Mouse (Mus musculus) heart, adult 2 months (tissue): ENCODE results near the gene Brwd1. TPM values are rescaled to one million over a fixed set of nuclear protein-coding genes. Genes with fewer than 3 reads are reported as not detected.

ENCODE experiments used
- DNase-seq, 2 experiments: peaks; one replicate each; pipeline ENCODE4 v3.0.0; 2021
- H3K27ac ChIP-seq: fragments of 200-600 bp; 2 replicates; pipeline ENCODE4 v1.8.1; 2022
- H3K27me3 ChIP-seq: fragments of 200-500 bp; 2 replicates; pipeline ENCODE4 v1.6.1; 2012; ENCODE audit warnings: mild to moderate bottlenecking, low read length, inconsistent platforms, mixed read lengths; ENCODE audit not compliant: control insufficient read depth, insufficient read depth
- H3K36me3 ChIP-seq: fragments of 200-500 bp; 2 replicates; pipeline ENCODE4 v1.6.1; 2012; ENCODE audit warnings: low read length, inconsistent platforms; ENCODE audit not compliant: control insufficient read depth, insufficient read depth
- H3K4me1 ChIP-seq: fragments of 200-500 bp; 2 replicates; pipeline ENCODE4 v1.6.1; 2011; ENCODE audit warnings: low read length; ENCODE audit not compliant: control insufficient read depth, insufficient read depth
- H3K4me3 ChIP-seq: fragments of 200-600 bp; 2 replicates; pipeline ENCODE4 v1.8.1; 2022
- H3K79me2 ChIP-seq: fragments of 200-500 bp; replicated peaks from 2 replicates; pipeline ENCODE4 v1.6.1; 2012; ENCODE audit warnings: mild to moderate bottlenecking, inconsistent platforms, low read length, moderate library complexity, mixed read lengths; ENCODE audit not compliant: control insufficient read depth, insufficient read depth
- H3K9ac ChIP-seq: fragments of 200-500 bp; 2 replicates; pipeline ENCODE4 v1.6.1; 2012; ENCODE audit warnings: low read depth, mild to moderate bottlenecking, control low read depth, inconsistent platforms, low read length, mixed read lengths
- CTCF ChIP-seq: fragments of 200-600 bp; IDR thresholded peaks from 2 replicates; pipeline ENCODE4 v1.8.1; 2022; ENCODE audit warnings: antibody characterized with exemption, mild to moderate bottlenecking, moderate library complexity
- EP300 ChIP-seq: fragments of 200-500 bp; IDR thresholded peaks from 2 replicates; pipeline ENCODE4 v1.6.1; 2011; ENCODE audit warnings: low read depth, low read length, control low read depth; ENCODE audit not compliant: insufficient read depth
- POLR2A ChIP-seq: fragments of 200-500 bp; IDR thresholded peaks from 2 replicates; pipeline ENCODE4 v1.6.1; 2011; ENCODE audit warnings: mild to moderate bottlenecking, low read depth, low read length, control low read depth; ENCODE audit not compliant: insufficient read depth
- WGBS: fragments of 180-500 bp; shearing (Covaris S2); methylation state at CpG from one replicate; pipeline ENCODE4 v1.1.7; 2018; 5-methylcytosine and 5-hydroxymethylcytosine counted together
- intact Hi-C: fragments of 180-260 bp; cut with DNase I; formaldehyde crosslinking; loops from one replicate; pipeline ENCODE4 v1.15.1; 2025
- polyA plus RNA-seq: library from polyadenylated mRNA; depleted of rRNA; stranded (reverse); fragments of >200 nt; gene quantifications from 2 replicates; pipeline ENCODE4 v1.2.3, GENCODE M21; 2012
- total RNA-seq, 2 experiments: library from RNA; stranded (reverse); gene quantifications; 2 replicates each; pipeline ENCODE4 v1.2.3; 2021

The Brwd1 gene
- total and polyA plus RNA-seq, 3 experiments, result 24.4 to 88.7 (median 65.5) TPM

DNA sequence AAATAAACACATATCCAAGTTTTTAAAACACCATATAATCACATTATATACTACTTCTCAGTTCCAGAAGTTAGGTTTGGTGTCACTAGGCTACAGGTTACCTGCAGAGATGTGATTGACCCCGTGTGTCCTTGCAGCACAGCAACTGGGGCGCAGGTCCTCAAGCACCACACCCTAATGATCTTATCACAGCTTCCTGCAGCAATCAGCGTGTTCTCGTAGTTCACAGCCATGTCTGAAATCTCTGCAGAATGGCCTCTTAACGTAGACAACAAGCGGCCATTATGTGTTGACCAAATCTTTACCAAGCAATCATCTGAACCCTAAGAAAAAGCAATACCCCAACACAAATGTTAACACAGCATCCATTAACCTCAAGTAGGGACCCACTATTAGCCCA lies 17.7 kb downstream of the Brwd1 start:
- DNase-seq, result no peak
- WGBS, result 74% methylated on average over 6 of the region's 6 CpGs
- intact Hi-C loops, result no loop called here
- Histone ChIP-seq H3K4me3 (no peak overlapping the region), H3K79me2 (peaks cover 3% of the 10 kb centered on the region; the same call in 1 of the 2 replicates), H3K36me3 (peaks cover 6% of the 10 kb centered on the region), H3K27me3 (no peaks in the 10 kb centered on the region), H3K9ac (no peak overlapping the region), H3K27ac (no peak overlapping the region), H3K4me1 (no peaks in the 10 kb centered on the region)
- TF ChIP-seq POLR2A (no peak), CTCF (no peak), EP300 (no peak)

DNA sequence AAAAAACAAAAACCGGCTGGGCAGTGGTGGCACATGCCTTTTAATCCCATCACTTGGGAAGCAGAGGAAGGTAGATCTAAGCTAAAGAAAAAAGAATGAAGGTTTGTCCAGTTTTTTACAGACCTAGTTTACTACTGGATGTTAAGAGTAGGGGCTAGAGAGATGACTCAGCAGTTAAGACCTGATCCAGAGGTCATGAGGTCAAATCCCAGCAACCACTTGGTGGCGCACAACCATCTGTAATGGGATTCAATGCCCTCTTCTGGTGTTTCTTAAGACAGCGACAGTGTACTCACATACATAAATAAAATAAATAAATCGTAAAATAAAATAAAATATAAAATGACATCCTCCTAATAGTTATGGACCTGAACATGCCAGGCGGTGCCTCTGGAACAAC lies 38.2 kb downstream of the Brwd1 start:
- DNase-seq, result peak; percentile 41 to 59
- H3K36me3 ChIP-seq, result peaks cover 2% of the 10 kb centered on the region
- H3K4me1 ChIP-seq, result no peaks in the 10 kb centered on the region
- no peak overlapping the region for H3K4me3 ChIP-seq
- H3K79me2 ChIP-seq, result no peaks in the 10 kb centered on the region
- WGBS, result 55% methylated on average over 5 of the region's 5 CpGs
- H3K9ac ChIP-seq, result no peak overlapping the region
- intact Hi-C loops, result no loop called here
- no peaks in the 10 kb centered on the region for H3K27me3 ChIP-seq
- H3K27ac ChIP-seq, result no peak overlapping the region
- peak; percentile 74 for TF ChIP-seq CTCF
- no peak for TF ChIP-seq POLR2A

DNA sequence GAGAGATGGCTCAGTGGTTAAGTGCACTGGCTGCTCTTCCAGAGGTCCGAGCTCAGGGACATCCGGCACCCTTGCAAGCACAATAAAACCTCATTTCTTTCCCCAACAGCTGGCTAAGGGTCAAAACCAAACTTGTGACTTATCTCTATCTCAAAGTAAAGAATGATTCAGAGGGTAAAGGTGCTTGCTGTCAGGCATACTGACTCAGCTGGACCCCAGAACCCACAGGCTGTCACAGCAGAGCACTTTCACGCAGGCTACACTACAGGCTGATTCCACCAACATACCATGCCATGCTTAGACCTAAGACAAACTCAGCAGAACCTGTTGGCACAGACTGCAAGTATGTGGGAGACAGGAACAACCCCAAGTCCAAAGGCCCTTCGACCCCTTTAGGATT lies 41.6 kb downstream of the Brwd1 start:
- Histone ChIP-seq H3K4me3 (no peak overlapping the region), H3K9ac (no peak overlapping the region), H3K27me3 (no peaks in the 10 kb centered on the region), H3K36me3 (peaks cover 2% of the 10 kb centered on the region), H3K4me1 (no peaks in the 10 kb centered on the region), H3K79me2 (no peaks in the 10 kb centered on the region), H3K27ac (no peak overlapping the region)
- WGBS, result 89% methylated on average over 4 of the region's 4 CpGs
- TF ChIP-seq EP300, result no peak
- no peak for TF ChIP-seq POLR2A
- TF ChIP-seq CTCF, result no peak
- DNase-seq, result no peak
- intact Hi-C loops, result no loop called here

DNA sequence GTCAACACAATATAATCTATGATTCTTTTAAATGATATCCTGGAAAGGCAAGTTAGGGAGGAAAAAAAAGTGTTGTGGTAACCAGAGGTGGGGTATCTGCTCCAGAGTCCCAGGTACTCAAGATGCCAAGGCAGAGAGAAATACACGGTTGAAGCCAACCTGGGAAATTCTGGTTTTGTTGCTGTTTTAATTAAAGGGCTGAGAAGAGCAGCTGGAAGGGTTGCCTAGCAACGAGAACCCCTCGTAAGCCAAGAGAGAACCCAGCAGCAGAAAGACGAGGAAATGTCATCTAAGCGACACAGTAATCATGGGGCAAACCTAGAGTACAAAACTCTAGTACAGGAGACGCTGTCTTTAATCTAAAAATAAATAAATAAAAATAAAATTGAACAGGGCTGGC lies 42.8 kb downstream of the Brwd1 start:
- DNase-seq, result no peak
- TF ChIP-seq CTCF (no peak), EP300 (no peak), POLR2A (no peak)
- H3K4me1 ChIP-seq, result no peaks in the 10 kb centered on the region
- H3K79me2 ChIP-seq, result no peaks in the 10 kb centered on the region
- H3K27me3 ChIP-seq, result no peaks in the 10 kb centered on the region
- intact Hi-C loops, result no loop called here
- H3K36me3 ChIP-seq, result peaks cover 5% of the 10 kb centered on the region
- H3K9ac ChIP-seq, result no peak overlapping the region
- WGBS, result 86% methylated on average over 6 of the region's 6 CpGs
- H3K27ac ChIP-seq, result no peak overlapping the region
- no peak overlapping the region for H3K4me3 ChIP-seq

DNA sequence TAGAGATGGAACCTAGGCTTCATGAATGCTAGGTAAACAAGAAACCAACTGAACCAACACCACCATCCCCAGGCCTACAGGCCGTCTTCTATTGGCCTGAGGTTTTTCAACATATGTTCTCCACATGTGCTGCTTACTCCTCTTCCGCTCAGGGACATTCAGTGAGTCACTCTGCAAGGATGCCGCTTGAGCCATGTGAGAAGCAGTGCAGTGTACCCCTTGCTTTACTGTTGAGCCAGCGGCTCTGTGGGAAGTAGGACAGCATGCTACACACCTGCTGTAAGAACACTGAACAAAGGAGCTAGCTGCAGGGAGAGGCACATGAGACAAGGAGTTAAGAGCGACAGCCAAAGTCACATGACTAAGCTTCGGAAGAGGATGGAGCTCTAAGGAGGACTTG lies 47.9 kb downstream of the Brwd1 start:
- 88% methylated on average over 6 of the region's 6 CpGs for WGBS
- Histone ChIP-seq H3K27ac (no peak overlapping the region), H3K4me3 (no peak overlapping the region), H3K27me3 (no peaks in the 10 kb centered on the region), H3K9ac (no peak overlapping the region), H3K79me2 (no peaks in the 10 kb centered on the region), H3K36me3 (peaks cover 2% of the 10 kb centered on the region; the same call in 1 of the 2 replicates), H3K4me1 (no peaks in the 10 kb centered on the region)
- intact Hi-C loops, result no loop called here
- no peak for TF ChIP-seq POLR2A
- no peak for TF ChIP-seq CTCF
- no peak for TF ChIP-seq EP300
- DNase-seq, result no peak

DNA sequence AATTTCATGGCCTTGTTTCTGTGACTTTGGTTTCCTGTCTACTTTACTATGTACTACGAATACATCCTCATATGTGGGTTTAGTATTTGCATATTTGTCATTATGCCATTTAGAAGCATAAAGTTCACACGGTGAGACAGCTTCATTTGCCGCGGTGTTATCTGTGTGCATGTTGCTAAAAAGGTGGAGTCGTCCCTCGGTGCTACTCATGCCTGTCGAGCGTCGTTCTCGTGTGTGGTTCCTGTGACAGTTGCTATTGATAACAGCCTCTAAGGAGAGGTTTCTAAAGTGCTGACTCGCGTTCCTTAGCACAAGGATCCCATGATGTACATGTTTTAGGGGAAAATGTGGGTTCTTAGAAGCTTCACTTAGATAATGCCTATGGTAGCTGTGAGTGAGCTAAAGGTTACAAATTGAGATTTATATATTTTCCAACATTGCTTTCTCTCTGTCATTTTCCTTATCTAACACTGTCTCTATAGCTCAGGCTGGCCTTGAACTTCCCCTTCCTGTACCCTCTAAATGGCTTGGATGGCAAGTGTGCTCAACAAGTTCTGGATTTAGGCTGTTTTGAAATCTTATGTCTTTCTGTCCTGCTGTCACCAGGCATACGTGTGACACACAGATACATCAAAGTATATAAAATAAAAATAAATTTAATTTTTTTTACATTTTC lies 49.8 kb downstream of the Brwd1 start:
- Histone ChIP-seq H3K79me2 (no peaks in the 10 kb centered on the region), H3K4me1 (no peaks in the 10 kb centered on the region), H3K36me3 (peaks cover 2% of the 10 kb centered on the region), H3K4me3 (no peak overlapping the region), H3K9ac (no peak overlapping the region), H3K27ac (no peak overlapping the region), H3K27me3 (no peaks in the 10 kb centered on the region)
- intact Hi-C loops, result no loop called here
- 52% methylated on average over 13 of the region's 13 CpGs for WGBS
- DNase-seq, result no peak
- no peak for TF ChIP-seq CTCF
- no peak for TF ChIP-seq POLR2A
- no peak for TF ChIP-seq EP300
